Mouse (Mus musculus) midbrain, embryonic 12.5 days (tissue): ENCODE measurements around the gene Rnf166. TPM values are rescaled to one million over a fixed set of nuclear protein-coding genes. Genes with fewer than 3 reads are reported as not detected.

Experiments used
- ATAC-seq: fragments of 200-750 bp; cut with Nextera tagmentation; 2 replicates; pipeline ENCODE4 v1.8.0; 2017; ENCODE audit warnings: low read depth, moderate TSS enrichment, moderate library complexity; ENCODE audit not compliant: low FRiP score
- H3K27ac ChIP-seq: fragments of 300-500 bp; sonication (generic); replicated peaks from 2 replicates; pipeline ENCODE4 v1.5.1; 2016; ENCODE audit warnings: mild to moderate bottlenecking
- H3K27me3 ChIP-seq: fragments of 300-500 bp; sonication (generic); 2 replicates; pipeline ENCODE4 v1.6.1; 2016; ENCODE audit warnings: mild to moderate bottlenecking
- H3K36me3 ChIP-seq: fragments of 300-500 bp; sonication (generic); 2 replicates; pipeline ENCODE4 v1.6.1; 2016
- H3K4me1 ChIP-seq: fragments of 300-500 bp; sonication (generic); 2 replicates; pipeline ENCODE4 v1.6.1; 2016
- H3K4me2 ChIP-seq: fragments of 300-500 bp; sonication (generic); replicated peaks from 2 replicates; pipeline ENCODE4 v1.6.1; 2016; ENCODE audit warnings: mild to moderate bottlenecking, moderate library complexity
- H3K4me3 ChIP-seq: fragments of 300-500 bp; sonication (generic); 2 replicates; pipeline ENCODE4 v1.5.1; 2016; ENCODE audit warnings: mild to moderate bottlenecking
- H3K9ac ChIP-seq: fragments of 300-500 bp; sonication (generic); replicated peaks from 2 replicates; pipeline ENCODE4 v1.6.1; 2016; ENCODE audit warnings: mild to moderate bottlenecking, moderate library complexity
- H3K9me3 ChIP-seq: fragments of 300-500 bp; sonication (generic); 2 replicates; pipeline ENCODE4 v1.6.1; 2016; ENCODE audit warnings: mild to moderate bottlenecking
- WGBS: fragments of 180-500 bp; shearing (Covaris S2); methylation state at CpG from one replicate; pipeline ENCODE4 v1.1.7; 2016; 5-methylcytosine and 5-hydroxymethylcytosine counted together
- polyA plus RNA-seq: library from polyadenylated mRNA; unstranded; fragments of >200 nt; fragmentation: Nextera tagmentation; extraction: Ambion mirVana; gene quantifications from 2 replicates; pipeline ENCODE4 v1.2.1, GENCODE M21; 2016

Gene Rnf166
- 36.7 and 37.7 TPM in 2 replicates for polyA plus RNA-seq

DNA sequence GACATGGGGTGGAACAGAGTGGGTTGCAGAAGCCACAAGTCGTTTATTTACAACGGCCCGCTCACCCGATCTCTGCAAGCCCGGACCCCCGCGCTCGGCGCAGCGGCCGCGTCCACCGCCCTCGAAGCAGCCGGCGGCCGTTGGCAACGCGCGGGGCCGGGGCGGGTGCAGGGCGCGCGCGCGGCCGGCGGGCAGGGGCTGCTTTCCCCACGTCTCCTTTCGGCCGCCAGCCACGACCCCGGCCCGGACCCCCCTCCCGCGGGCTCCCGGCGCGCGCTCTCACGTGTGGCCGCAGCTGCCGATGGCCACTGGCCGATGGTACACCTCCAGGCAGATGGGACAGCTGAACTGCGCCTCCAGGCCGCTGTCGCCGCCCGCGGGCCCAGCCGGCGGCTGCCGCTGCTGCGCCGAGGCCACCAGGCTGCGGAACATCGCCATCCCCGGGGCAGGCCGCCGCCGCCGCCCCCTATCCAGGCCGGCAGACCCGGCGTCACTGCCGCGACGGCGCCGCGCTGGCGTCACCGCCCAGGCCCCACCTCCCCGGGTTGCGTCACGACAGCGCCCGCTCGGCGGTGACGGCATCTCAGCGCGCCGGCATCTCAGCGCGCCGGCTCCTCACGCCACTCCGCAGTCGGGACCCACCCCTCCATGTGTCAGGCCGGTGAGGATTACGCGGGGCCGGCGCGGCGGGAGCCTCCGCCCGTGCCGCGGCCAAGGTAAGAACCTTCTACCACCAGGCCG is at the start of gene Rnf166, which contains the start of gene Ctu2:
Rnf166 (minus strand) TSS at position 485 of the 741 bp plus-strand sequence.
Ctu2 (plus strand) TSS at position 564 of the 741 bp plus-strand sequence.
- Histone ChIP-seq H3K36me3 (peaks cover 49% of the 10 kb centered on the region), H3K27ac (peak within 1 kb of the TSS; percentile 75), H3K4me1 (peaks cover 21% of the 10 kb centered on the region), H3K9me3 (no peaks in the 10 kb centered on the region), H3K4me2 (peak within 1 kb of the TSS; percentile 94), H3K4me3 (peak within 1 kb of the TSS; percentile 99), H3K27me3 (no peaks in the 10 kb centered on the region), H3K9ac (peak within 1 kb of the TSS; percentile 96)
- WGBS: under 1% methylated on average over 102 of the region's 103 CpGs
- ATAC-seq: peak; percentile 95

DNA sequence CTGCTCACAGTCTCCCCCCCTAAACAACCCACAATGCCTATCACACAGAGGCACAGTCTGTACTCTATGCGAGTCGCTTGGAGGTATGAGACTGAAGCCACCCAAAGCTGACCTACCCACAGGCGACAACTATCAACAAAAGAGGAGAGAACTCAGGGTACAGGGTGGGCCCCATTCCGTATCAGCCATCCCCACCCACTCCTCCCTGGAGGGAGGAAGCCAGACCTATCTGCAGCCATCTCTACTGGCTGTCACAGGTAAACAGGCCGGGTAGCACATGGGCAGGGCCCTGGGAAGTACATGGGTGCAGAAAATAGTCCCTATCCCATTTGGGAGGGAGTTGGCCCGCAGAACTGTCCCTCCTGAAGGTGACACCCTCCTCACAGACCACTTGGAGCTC is 49.1 kb upstream of the Rnf166 start:
- Histone ChIP-seq H3K27ac (no peak overlapping the region), H3K4me1 (peaks cover 22% of the 10 kb centered on the region), H3K27me3 (peaks cover 17% of the 10 kb centered on the region), H3K4me3 (no peak overlapping the region), H3K9ac (no peak overlapping the region), H3K4me2 (no peak overlapping the region), H3K9me3 (no peaks in the 10 kb centered on the region), H3K36me3 (no peaks in the 10 kb centered on the region)
- no peak for ATAC-seq
- WGBS: 84% methylated on average over 6 of the region's 6 CpGs

DNA sequence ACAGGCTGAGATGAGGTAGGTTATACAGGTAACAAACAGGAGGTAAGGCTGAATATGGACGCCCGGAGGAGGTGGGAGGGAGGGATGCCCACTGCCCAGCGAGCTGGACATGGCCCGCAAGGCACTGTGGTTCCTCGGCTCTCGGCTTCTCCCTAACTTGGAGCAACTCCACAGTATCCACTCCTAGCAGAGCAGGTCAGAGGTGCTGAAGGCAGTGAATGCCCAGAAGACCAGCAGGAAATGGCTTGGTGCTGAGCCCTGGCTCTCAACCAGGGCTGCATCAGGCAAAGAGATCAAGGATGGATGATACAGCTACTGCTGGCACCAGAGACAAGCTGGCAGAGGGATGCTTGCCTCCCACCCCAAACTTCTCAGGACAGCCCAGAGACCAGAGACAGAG is 48.6 kb upstream of the Rnf166 start:
- H3K4me3 ChIP-seq: no peak overlapping the region
- H3K4me2 ChIP-seq: no peak overlapping the region; the same call in 1 of the 2 replicates
- no peaks in the 10 kb centered on the region for H3K36me3 ChIP-seq
- no peak overlapping the region for H3K9ac ChIP-seq
- H3K27me3 ChIP-seq: peaks cover 17% of the 10 kb centered on the region
- 76% methylated on average over 6 of the region's 6 CpGs for WGBS
- no peaks in the 10 kb centered on the region for H3K9me3 ChIP-seq
- H3K27ac ChIP-seq: no peak overlapping the region
- no peak for ATAC-seq
- peaks cover 22% of the 10 kb centered on the region for H3K4me1 ChIP-seq

DNA sequence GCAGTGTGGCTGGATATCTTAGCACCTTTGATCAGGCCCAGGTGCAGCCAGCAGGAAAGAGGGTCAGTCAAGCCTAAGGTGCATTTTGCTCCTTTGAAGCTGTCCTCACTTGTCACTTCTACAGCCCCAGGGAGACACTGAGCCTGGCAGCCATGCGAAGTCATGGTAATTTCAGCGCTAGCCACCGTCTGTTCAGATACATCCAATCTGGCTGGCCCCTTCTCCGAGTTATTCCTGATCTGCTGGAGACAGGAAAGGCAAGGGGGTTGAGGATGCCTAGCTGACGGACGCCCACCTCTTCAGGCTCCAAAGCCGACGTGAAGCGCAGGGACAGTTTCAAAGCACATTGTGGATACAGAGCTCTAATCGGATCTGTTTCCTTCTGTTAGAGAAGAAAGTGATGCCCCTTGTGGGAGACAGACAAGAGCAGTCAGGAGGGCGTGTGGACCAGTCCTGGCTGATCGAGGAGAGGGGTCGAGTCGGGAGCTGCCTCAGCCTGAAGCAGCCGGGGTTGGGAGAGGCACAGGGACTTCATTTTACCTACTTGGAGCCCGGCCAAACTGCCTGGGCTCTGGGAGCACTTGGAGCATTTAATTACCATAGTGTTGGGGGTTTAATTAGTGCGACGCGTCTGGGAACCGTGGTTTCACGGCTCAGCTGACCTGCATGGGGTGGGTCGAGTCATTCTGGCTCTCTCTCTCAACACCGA is 47.9 kb upstream of the Rnf166 start:
- Histone ChIP-seq H3K27ac (peak overlapping the region; percentile 64), H3K4me3 (no peak overlapping the region), H3K4me2 (peak overlapping the region; percentile 22), H3K9ac (no peak overlapping the region; the same call in 1 of the 2 replicates), H3K36me3 (no peaks in the 10 kb centered on the region), H3K27me3 (peaks cover 17% of the 10 kb centered on the region), H3K4me1 (peaks cover 22% of the 10 kb centered on the region), H3K9me3 (no peaks in the 10 kb centered on the region)
- ATAC-seq: no peak
- 21% methylated on average over 23 of the region's 23 CpGs for WGBS

DNA sequence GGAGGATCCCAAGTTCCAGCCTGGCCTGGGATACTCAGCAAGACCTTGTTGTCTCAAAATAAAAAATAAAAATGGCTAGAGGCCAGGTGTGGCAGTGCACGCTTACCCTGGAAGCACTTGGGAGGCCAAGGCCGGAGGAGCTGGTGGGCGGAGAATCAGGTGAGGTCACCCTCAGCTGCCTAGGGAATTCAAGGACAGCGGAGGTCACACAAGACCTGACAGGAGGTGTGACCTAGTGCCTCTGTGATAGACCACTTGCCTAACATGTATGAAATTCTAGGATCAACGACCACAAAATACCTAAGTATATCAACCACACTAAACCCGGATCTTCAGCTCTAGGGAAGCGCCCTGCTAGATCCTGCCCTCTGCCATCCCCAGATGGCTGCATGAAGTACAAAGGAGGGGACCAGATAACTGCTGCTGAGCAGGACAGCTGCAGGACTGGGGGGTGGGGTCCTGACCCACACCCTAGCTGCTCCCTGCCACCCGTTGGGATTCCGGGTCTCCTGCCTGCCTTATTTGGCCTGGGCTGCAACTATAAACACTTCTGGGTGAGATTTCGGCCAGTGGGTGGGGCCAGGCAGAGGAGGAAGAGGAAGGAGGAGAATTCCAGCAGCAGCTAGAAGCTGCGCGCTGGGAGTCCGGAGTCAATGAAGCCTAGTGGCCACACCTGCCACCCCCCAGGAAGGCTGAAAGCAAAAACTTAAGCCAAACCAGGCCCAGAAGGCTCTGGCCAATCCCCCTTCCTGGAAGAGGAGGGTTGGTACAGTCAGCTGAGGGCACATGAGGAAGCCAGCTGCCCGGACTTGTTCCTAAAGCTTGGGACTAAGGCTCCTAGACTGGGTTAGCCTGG is 47.2 kb upstream of the Rnf166 start:
- peaks cover 25% of the 10 kb centered on the region for H3K4me1 ChIP-seq
- H3K4me2 ChIP-seq: 0 out of 2 replicates have a peak overlapping the region, but pooled peaks have one; percentile 22
- H3K9ac ChIP-seq: no peak overlapping the region; the same call in 1 of the 2 replicates
- H3K27me3 ChIP-seq: peaks cover 17% of the 10 kb centered on the region
- H3K36me3 ChIP-seq: no peaks in the 10 kb centered on the region
- no peak overlapping the region for H3K4me3 ChIP-seq
- ATAC-seq: no peak
- 57% methylated on average over 14 of the region's 14 CpGs for WGBS
- H3K27ac ChIP-seq: peak overlapping the region; percentile 64; the same call in 1 of the 2 replicates
- no peaks in the 10 kb centered on the region for H3K9me3 ChIP-seq

DNA sequence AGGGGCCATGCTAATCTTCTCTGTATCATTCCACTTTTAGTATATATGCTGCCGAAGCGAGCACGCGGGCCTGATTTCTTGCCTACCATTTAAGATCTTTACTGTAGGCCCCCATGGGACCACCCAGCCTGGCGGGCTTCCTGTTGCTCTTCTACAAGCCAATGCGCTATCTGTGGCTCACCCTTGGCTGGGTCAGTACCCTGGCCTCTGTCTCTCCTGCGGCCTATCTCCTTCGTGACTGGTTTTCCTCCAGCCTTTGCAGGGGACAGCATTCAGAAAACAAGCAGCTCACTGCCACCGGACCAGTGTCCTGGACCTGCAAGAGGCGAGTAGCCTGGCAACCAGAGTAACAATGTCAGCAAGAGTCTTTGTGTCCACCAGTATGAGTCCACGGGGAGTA is 44.7 kb upstream of the Rnf166 start:
- Histone ChIP-seq H3K36me3 (no peaks in the 10 kb centered on the region), H3K27ac (no peak overlapping the region), H3K4me2 (no peak overlapping the region), H3K4me3 (no peak overlapping the region), H3K27me3 (peaks cover 17% of the 10 kb centered on the region), H3K9me3 (no peaks in the 10 kb centered on the region), H3K4me1 (peaks cover 35% of the 10 kb centered on the region), H3K9ac (no peak overlapping the region)
- WGBS: 78% methylated on average over 11 of the region's 11 CpGs
- no peak for ATAC-seq

DNA sequence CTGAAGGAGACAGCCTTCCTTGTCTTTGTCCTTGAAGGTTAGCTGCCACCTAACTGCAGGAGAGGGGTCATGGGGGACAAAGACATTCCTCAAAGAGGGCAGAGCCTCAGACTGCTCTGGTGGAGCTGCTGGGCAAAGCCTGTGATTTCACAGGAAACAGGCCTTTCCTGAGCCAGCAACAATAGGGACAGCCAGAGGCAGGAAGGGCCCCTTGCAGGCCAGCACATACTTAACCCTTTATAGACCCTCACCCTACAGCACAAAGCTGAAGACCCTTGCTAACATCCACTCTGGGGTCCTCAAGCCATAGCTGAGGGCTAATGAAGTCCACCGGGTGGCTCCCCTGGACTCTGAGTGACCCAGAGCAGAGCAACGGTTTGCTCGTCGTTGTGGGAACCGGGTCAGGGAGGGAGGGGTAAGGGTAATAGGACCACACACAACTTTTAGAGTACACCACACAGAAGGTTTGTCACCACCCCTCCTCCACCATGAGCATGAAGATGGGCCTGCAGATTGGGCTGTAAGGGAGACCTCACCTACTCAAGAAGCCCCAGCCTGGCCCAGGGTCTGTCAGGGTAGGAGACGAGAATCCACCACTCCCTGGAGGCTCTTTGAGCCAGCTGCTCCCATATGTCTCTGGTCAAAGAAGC is 41.8 kb upstream of the Rnf166 start:
- 42% methylated on average over 6 of the region's 6 CpGs for WGBS
- H3K27me3 ChIP-seq: no peaks in the 10 kb centered on the region
- no peak overlapping the region for H3K4me2 ChIP-seq
- no peaks in the 10 kb centered on the region for H3K36me3 ChIP-seq
- H3K9me3 ChIP-seq: no peaks in the 10 kb centered on the region
- H3K9ac ChIP-seq: no peak overlapping the region; the same call in 1 of the 2 replicates
- no peak for ATAC-seq
- peaks cover 14% of the 10 kb centered on the region for H3K4me1 ChIP-seq
- H3K27ac ChIP-seq: no peak overlapping the region; the same call in none of the 2 replicates
- no peak overlapping the region for H3K4me3 ChIP-seq

DNA sequence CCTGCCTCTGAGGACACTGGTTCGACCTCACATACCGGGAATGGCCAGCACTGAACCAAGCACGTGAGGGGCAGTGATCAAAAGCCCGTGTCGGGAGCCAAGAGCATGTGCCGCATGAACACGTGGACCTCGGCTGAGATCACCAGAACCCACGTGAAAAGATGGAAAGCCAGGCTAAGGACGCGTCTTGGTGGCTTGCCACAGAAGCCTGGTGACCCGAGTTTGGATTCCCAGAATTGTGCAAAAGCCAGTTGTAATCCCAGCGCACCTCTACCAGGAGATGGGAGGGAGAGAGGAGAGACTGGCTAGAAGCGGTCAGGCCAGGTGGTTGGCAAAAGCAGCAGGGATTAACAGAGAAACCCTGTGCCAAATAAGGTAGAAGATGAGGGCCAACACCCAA is 39.8 kb upstream of the Rnf166 start:
- peaks cover 14% of the 10 kb centered on the region for H3K4me1 ChIP-seq
- no peaks in the 10 kb centered on the region for H3K9me3 ChIP-seq
- 91% methylated on average over 14 of the region's 14 CpGs for WGBS
- no peak overlapping the region for H3K4me3 ChIP-seq
- H3K27me3 ChIP-seq: no peaks in the 10 kb centered on the region
- no peak overlapping the region for H3K9ac ChIP-seq
- no peaks in the 10 kb centered on the region for H3K36me3 ChIP-seq
- H3K4me2 ChIP-seq: no peak overlapping the region
- ATAC-seq: no peak
- no peak overlapping the region for H3K27ac ChIP-seq

DNA sequence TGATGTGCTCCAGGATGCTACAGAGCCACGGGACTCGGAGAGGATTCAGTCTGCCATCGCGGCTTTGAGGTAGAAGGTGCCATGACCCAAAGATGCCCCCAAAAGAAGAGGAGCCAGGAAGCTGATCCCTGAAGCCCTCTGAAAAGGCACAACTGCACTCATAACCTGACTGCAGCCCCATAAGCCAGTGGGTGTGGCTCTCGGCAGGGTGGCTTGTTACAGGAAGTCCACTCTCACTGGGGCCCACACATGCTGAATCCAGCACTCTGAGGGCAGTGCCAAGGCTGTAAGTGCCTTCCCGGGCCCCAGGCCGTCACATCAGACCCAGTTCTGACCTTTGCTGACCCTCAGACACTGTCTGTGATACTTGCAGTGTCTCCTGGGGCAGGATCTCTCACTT is 36.5 kb upstream of the Rnf166 start:
- H3K27me3 ChIP-seq: no peaks in the 10 kb centered on the region
- no peaks in the 10 kb centered on the region for H3K9me3 ChIP-seq
- no peak for ATAC-seq
- no peak overlapping the region for H3K27ac ChIP-seq
- no peak overlapping the region for H3K4me2 ChIP-seq
- H3K9ac ChIP-seq: no peak overlapping the region
- 80% methylated on average over 7 of the region's 7 CpGs for WGBS
- H3K4me1 ChIP-seq: peaks cover 4% of the 10 kb centered on the region
- no peak overlapping the region for H3K4me3 ChIP-seq
- H3K36me3 ChIP-seq: no peaks in the 10 kb centered on the region

DNA sequence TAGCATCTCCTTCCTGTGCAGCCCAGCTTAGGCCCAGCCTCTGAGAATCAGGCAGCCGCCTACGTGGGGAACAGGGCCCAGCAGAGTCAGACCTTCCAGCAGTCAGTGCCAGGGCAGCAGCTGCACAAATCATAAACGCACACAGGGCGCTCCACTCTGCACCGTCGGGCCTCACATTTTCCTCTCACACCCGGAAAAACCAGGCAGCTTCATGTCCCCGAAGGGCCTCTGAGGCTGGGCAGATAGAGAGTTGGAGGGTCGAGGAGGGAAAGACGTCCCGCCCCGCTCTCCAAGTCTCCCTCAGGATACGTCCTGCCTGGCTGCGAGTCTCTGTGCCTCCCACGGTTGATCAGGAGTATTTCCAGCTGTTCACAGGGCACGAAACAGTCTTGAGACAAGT is 35.7 kb upstream of the Rnf166 start:
- Histone ChIP-seq H3K36me3 (no peaks in the 10 kb centered on the region), H3K9me3 (no peaks in the 10 kb centered on the region), H3K9ac (no peak overlapping the region), H3K4me3 (no peak overlapping the region), H3K27me3 (no peaks in the 10 kb centered on the region), H3K4me2 (no peak overlapping the region), H3K4me1 (no peaks in the 10 kb centered on the region), H3K27ac (no peak overlapping the region)
- no peak for ATAC-seq
- 83% methylated on average over 16 of the region's 16 CpGs for WGBS

DNA sequence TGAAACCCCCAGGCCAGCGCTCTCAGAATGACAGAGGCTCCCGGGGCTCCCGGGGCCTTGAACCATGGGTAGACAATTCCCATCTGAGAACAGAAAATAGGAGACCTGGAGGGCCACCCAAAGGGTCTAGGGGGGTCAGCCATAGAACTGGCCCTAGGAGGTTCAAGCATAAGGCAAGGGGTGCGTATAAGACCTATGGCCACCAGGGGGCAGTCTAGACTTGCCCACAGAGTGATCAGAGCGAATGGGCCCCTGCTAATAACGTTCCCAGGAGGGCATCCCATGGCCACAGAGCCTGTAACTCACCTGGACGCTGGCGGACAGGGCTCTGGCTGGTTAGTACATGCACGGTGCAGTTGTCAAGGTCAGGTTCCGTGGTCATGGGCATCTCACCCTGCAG is 25.0 kb upstream of the Rnf166 start:
- Histone ChIP-seq H3K4me3 (no peak overlapping the region), H3K27ac (no peak overlapping the region), H3K4me1 (no peaks in the 10 kb centered on the region), H3K27me3 (no peaks in the 10 kb centered on the region), H3K4me2 (no peak overlapping the region), H3K9me3 (no peaks in the 10 kb centered on the region), H3K36me3 (no peaks in the 10 kb centered on the region), H3K9ac (no peak overlapping the region)
- ATAC-seq: no peak
- WGBS: 40% methylated on average over 10 of the region's 10 CpGs
